Comparison of ENCODE assay signal across 23 mouse cellular contexts in the genomic region with DNA sequence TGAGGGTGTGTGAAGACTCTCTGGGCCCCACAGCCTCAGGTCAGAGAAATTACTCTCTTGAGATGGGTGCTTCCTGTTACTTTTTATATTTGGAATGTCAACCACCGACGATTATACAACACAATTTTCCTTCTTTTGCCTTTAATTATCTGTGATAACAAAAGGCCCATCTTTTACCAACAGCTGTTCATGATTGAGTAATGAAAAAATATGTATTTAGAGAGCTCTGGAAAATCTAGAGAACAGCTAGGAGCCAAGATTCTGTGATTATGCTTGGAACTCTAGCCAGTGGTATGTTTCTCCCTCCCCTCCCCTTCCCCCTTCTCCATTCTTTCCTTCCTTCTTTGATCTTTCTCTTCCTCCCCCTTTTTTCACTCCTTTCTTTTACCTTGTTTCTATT.
"Had no signal": no experiment of that assay in that cellular context is flagged by ENCODE, and none has a peak within 500 bp of the region (broad histone marks: within the 10 kb centered on the region; RNA-seq: fewer than 3 reads in every experiment).

No protein-coding gene starts in this region.

- H3K4me2 ChIP-seq: heart, embryonic 12.5 days; hindbrain, embryonic 13.5 days; hindbrain, embryonic 15.5 days; kidney, embryonic 15.5 days; limb, embryonic 13.5 days; limb, embryonic 15.5 days had no signal

- H3K4me3 ChIP-seq: heart, embryonic 10.5 days; heart, embryonic 12.5 days; hindbrain, embryonic 13.5 days; hindbrain, embryonic 15.5 days; kidney, embryonic 15.5 days; limb, embryonic 13.5 days; limb, embryonic 15.5 days had no signal

- H3K9me3 ChIP-seq: heart, embryonic 10.5 days; heart, embryonic 12.5 days; hindbrain, embryonic 13.5 days; hindbrain, embryonic 15.5 days; kidney, embryonic 15.5 days; limb, embryonic 13.5 days; limb, embryonic 15.5 days had no signal

- DNase-seq: forebrain, postnatal 0 days; gastrocnemius, postnatal 14 days; gastrocnemius, postnatal 36 days; heart, adult 18-20 months; heart, postnatal 10 days; kidney, adult 11 months; kidney, adult 2 months; kidney, adult 9 months; kidney, postnatal 14 days; kidney, postnatal 36 days; layer of hippocampus, adult 9-11 months; layer of hippocampus, postnatal 36 days; left cerebral cortex, postnatal 4 days had no signal

- H3K9ac ChIP-seq: forebrain, postnatal 0 days; heart, embryonic 12.5 days; hindbrain, embryonic 13.5 days; hindbrain, embryonic 15.5 days; kidney, embryonic 15.5 days; limb, embryonic 13.5 days; limb, embryonic 15.5 days had no signal

- ATAC-seq: forebrain, postnatal 0 days; hindbrain, postnatal 0 days; intestine, embryonic 16.5 days had no signal

- H3K27me3 ChIP-seq: heart, embryonic 12.5 days; hindbrain, embryonic 13.5 days; hindbrain, embryonic 15.5 days; kidney, embryonic 15.5 days; limb, embryonic 13.5 days; limb, embryonic 15.5 days had no signal

- H3K4me1 ChIP-seq: heart, embryonic 10.5 days; heart, embryonic 12.5 days; hindbrain, embryonic 13.5 days; hindbrain, embryonic 15.5 days; kidney, embryonic 15.5 days; limb, embryonic 13.5 days; limb, embryonic 15.5 days had no signal

- H3K36me3 ChIP-seq: heart, embryonic 10.5 days; heart, embryonic 12.5 days; hindbrain, embryonic 13.5 days; hindbrain, embryonic 15.5 days; kidney, embryonic 15.5 days; limb, embryonic 13.5 days; limb, embryonic 15.5 days had no signal

- H3K27ac ChIP-seq: heart, embryonic 10.5 days; hindbrain, embryonic 13.5 days; hindbrain, embryonic 15.5 days; hindbrain, postnatal 0 days; kidney, embryonic 15.5 days; kidney, postnatal 0 days; limb, embryonic 13.5 days; limb, embryonic 15.5 days had no signal
